Mouse (Mus musculus) spleen, adult 10 weeks (tissue): Measurements from ENCODE around the gene Gm49601. TPM values are rescaled to one million over a fixed set of nuclear protein-coding genes. Genes with fewer than 3 reads are reported as not detected.

Experiments used
- polyA plus RNA-seq: library from polyadenylated mRNA; stranded (reverse); fragments of 350-450 nt; fragmentation: Illumina TruSeq; extraction: RNeasy Lipid Tissue Mini Kit (QIAGEN cat#74804); gene quantifications from one replicate; pipeline ENCODE4 v1.2.3, GENCODE M21; 2015; ENCODE audit warnings: low replicate concordance; ENCODE audit not compliant: insufficient read depth

Gene Gm49601
- polyA plus RNA-seq: 0.68 TPM

DNA sequence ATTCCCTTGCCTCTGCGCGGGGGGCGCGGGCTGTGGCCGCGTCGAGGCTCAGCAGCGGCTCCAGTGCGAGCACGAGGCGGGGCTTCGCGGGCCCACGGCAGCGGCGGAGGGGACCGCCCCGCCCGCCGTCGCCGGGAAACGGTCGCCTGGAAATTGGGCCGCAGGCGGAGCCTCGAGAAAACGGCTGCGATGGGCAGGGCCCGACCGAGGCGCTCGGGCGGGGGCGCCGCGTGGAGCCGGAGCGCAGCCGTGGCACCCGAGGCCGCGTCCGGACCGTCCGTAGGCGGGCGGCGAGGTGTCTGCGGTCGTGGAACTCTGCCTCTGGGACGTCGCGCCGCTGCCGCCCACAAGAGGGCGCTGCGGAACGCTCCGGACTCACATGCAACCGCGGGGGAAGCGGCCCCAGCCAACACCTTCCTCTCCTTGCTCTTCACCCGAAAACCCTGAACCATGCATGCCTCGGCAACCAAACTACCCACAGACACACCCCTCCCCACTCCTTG lies at the start of gene Gm49601:
Gm49601 (minus strand) TSS at position 52 of the 503 bp plus-strand sequence.

DNA sequence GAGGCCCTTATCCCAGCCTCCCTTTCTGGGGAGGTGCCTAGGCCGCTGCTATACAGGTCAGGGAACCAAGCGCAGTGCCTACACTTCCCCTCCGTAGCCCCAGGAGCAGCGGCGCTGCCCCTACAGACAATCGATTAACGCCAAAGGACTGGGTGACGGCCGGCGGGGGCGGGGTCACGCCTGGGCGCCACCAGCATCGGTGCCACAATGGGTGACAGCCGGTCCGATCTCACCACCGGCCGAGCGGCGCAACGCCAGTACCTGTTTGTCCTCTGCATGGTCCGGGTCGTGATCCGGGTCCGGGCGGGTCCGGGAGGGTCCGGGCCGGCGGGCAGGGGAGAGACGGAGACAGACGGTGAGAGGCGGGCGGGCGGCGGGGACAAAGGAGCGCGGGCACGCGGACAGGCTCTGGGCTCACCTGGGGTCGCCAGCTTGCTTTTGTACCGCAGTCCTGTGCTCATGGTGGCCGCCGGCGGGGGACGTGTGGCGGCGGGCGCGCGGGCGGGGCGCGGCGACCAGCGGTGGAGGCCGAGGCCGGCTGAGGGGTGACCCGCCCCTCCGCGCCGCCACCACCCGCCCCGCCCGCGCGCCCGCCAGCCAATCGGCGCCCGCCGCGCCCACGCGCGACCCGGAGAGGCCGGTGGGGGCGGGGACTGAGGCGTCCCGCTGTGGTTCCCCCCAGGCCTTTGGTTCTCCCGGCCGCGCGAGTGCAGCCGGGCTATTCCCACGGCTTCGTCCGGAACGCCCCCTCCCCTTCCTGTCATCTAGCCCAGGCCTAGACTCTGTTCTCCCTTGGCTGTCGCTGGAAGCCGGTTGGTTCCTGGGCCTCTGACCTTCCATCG lies 3.4 kb upstream of the Gm49601 start, which contains the start of gene Sept5:
Sept5 (minus strand) TSS at position 565 of the 842 bp plus-strand sequence.

DNA sequence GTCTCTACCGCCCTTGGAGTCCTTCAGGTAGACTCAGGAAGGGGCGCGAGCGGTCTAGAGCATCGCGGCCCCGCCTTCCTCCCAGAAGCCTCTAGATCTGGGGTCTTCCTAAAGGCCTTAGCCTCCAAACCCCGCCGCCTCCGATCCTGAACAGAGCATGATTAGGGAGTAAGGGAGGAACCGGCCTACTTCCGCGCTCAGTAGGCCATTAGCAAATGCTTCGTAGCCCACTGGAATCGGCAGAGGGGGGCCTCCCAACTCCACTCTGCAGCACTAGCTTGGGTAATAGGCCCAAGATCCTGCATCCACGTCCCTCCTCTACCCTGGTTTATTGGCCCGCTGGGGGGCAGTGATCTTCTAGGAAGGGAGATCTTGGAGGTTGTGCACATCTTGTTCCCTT lies 4.2 kb downstream of the Gm49601 start, which contains the start of gene Gp1bb:
Gp1bb (minus strand) TSS at position 385 of the 400 bp plus-strand sequence.

DNA sequence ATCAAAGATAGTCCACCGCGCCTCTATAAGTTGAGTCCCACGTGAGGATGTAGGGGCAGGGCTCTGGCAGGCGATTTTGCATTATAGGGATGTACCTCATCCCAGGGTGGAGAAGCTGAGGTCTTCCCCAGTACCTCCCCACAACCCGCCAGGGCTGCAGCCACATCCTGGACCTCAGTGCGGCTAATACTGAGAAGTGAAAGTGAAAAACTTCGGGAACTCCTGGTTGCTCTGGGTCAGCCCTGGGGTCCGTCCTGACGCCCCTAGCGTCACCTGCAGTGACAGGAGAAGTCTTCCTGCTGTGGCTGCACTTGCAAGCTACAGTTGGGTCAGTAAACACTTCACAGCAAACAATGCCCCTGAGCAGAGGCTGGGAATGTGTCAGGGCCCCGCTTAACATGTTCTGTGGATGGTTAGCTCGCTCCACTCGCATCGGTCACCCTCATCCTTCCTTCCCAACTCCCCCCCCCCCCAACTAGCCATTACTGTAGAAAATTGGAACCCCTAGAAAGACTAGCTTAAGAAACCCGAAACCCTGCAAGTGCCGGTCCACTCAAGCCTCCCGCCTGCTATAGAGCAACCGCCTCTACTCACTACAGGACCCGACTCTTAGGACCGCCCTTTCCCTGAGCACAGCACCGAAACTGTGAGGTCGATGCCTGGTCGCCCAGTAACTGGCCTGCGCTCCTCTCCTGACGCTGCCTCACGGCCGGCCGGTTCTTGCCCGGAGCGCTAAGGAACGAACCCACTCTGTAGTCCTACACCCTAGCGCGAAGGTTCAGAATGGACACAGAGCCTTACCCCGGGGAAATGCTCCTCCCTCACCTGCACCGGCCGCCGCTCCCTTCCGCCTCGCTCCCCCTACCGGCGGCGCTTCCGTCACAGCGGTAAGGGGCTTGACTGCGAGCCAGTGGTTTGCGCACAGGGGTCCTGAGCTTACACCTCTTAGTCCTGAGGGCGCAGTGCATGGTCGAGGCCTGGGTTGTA lies 36.1 kb downstream of the Gm49601 start, which contains the start of gene Tbx1:
Tbx1 (minus strand) TSS at position 868 of the 987 bp plus-strand sequence.

Other genes with a start within 250 kb of the Gm49601 start
- 18.6 TPM for gene Txnrd2, start 200.0 kb downstream of the Gm49601 start, polyA plus RNA-seq
- 25.6 TPM for gene Comt, start 199.6 kb downstream of the Gm49601 start, polyA plus RNA-seq
- 1.7 TPM for gene Gnb1l, start 127.7 kb downstream of the Gm49601 start, polyA plus RNA-seq
- 1.4 TPM for gene Rtl10, start 127.5 kb downstream of the Gm49601 start, polyA plus RNA-seq
- not detected for gene Tbx1, start 35.8 kb downstream of the Gm49601 start, polyA plus RNA-seq
- 0.77 TPM for gene Gp1bb, start 4.0 kb downstream of the Gm49601 start, polyA plus RNA-seq
- 1.4 TPM for gene Sept5, start 3.5 kb upstream of the Gm49601 start, polyA plus RNA-seq
- gene Cldn5, start 150.4 kb upstream of the Gm49601 start, polyA plus RNA-seq: 11.5 TPM
- gene Ufd1, start 185.4 kb upstream of the Gm49601 start, polyA plus RNA-seq: 116 TPM
- gene Cdc45, start 185.6 kb upstream of the Gm49601 start, polyA plus RNA-seq: 8.2 TPM
- gene 2510002D24Rik, start 210.2 kb upstream of the Gm49601 start, polyA plus RNA-seq: 38.5 TPM
- not detected for gene Gm28539, start 210.2 kb upstream of the Gm49601 start, polyA plus RNA-seq